In genomic region chr17:65101157-65101556, GRCm38 (mm10) we compare ENCODE assay signal across 18 mouse cellular contexts.
DNase-seq lines count a peak whose midpoint lies in the region; ATAC-seq and TF ChIP-seq lines count a peak whose summit lies in the region.
"Had no signal": no experiment of that assay in that cellular context is flagged by ENCODE, and none has a peak within 500 bp of the region (broad histone marks: within the 10 kb centered on the region; RNA-seq: fewer than 3 reads in every experiment).

No protein-coding gene starts in this region.

- no peak for DNase-seq in kidney, adult 9 months
- DNase-seq in embryo, embryonic 11 days = peak; percentile 5
- DNase-seq in heart, postnatal 4 days = peak; percentile 35
- DNase-seq in forebrain, postnatal 0 days = no peak
- no peak for DNase-seq in adrenal gland, adult (ENCODE audit: inconsistent age in 2 of 2, low spot score in 1 of 2)
- DNase-seq in urinary bladder, postnatal 36 days (ENCODE audit: low spot score in 2 of 2) = no peak
- DNase-seq: adrenal gland, adult 8-10 months; cerebellum, adult 8-10 months; kidney, adult 18-20 months; liver; lung, adult 18-20 months; lung, postnatal 4 days; midbrain, embryonic 14.5 days had no signal

- H3K4me1 ChIP-seq in kidney, embryonic 14.5 days (ENCODE audit: control insufficient read depth, insufficient read depth, low read length) = no peaks in the 10 kb centered on the region
- H3K4me1 ChIP-seq in heart, embryonic 12.5 days (replicated peaks) = peaks cover 16% of the 10 kb centered on the region
- H3K4me1 ChIP-seq in forebrain, postnatal 0 days (ENCODE audit: insufficient read depth) = no peaks in the 10 kb centered on the region

- no peak overlapping the region for H3K4me2 ChIP-seq in kidney, embryonic 14.5 days (replicated peaks; ENCODE audit: low read depth, low read length)
- H3K4me2 ChIP-seq in heart, embryonic 12.5 days = peak overlapping the region; percentile 49
- H3K4me2 ChIP-seq in forebrain, postnatal 0 days (ENCODE audit: low read depth) = no peak overlapping the region

- no peaks in the 10 kb centered on the region for H3K36me3 ChIP-seq in kidney, embryonic 14.5 days (ENCODE audit: control insufficient read depth, insufficient read depth, low read length)
- no peaks in the 10 kb centered on the region for H3K36me3 ChIP-seq in heart, embryonic 12.5 days
- H3K36me3 ChIP-seq in forebrain, postnatal 0 days (ENCODE audit: insufficient read depth) = no peaks in the 10 kb centered on the region
- H3K36me3 ChIP-seq: G1E had no signal

- no peak for TF ChIP-seq CTCF in forebrain, postnatal 0 days (IDR thresholded peaks at IDR 0.05; ENCODE audit: low read depth)

- ATAC-seq in kidney, embryonic 14.5 days (ENCODE audit: low FRiP score, low TSS enrichment) = peak; percentile 81
- ATAC-seq in heart, embryonic 12.5 days (ENCODE audit: insufficient number of reproducible peaks, low FRiP score) = peak; percentile 79; the same call in 1 of the 2 replicates
- ATAC-seq in forebrain, postnatal 0 days = no peak
- ATAC-seq: forebrain, embryonic 16.5 days; hindbrain, embryonic 16.5 days had no signal

- no peaks in the 10 kb centered on the region for H3K27me3 ChIP-seq in kidney, embryonic 14.5 days (ENCODE audit: control insufficient read depth, insufficient read depth, low read length)
- H3K27me3 ChIP-seq in heart, embryonic 12.5 days (replicated peaks) = no peaks in the 10 kb centered on the region
- H3K27me3 ChIP-seq in forebrain, postnatal 0 days (ENCODE audit: insufficient read depth, low read length) = no peaks in the 10 kb centered on the region

- no peak overlapping the region for H3K4me3 ChIP-seq in kidney, embryonic 14.5 days (ENCODE audit: low read length)
- H3K4me3 ChIP-seq in heart, embryonic 12.5 days = 0 out of 2 replicates have a peak overlapping the region, but pooled peaks have one; percentile 4
- no peak overlapping the region for H3K4me3 ChIP-seq in forebrain, postnatal 0 days (ENCODE audit: low read depth, low read length)

- H3K9ac ChIP-seq in kidney, embryonic 14.5 days (ENCODE audit: low read depth, low read length) = no peak overlapping the region
- no peak overlapping the region for H3K9ac ChIP-seq in heart, embryonic 12.5 days
- H3K9ac ChIP-seq in forebrain, postnatal 0 days = no peak overlapping the region

- 30% methylated on average over 6 of the region's 6 CpGs for WGBS in kidney, embryonic 14.5 days
- WGBS in heart, embryonic 12.5 days = 31% methylated on average over 6 of the region's 6 CpGs
- WGBS in forebrain, postnatal 0 days = 76% methylated on average over 6 of the region's 6 CpGs

- H3K9me3 ChIP-seq in kidney, embryonic 14.5 days (ENCODE audit: control insufficient read depth, low read length) = no peaks in the 10 kb centered on the region
- peaks cover 4% of the 10 kb centered on the region for H3K9me3 ChIP-seq in heart, embryonic 12.5 days (replicated peaks)
- no peaks in the 10 kb centered on the region for H3K9me3 ChIP-seq in forebrain, postnatal 0 days (ENCODE audit: low read length)

- H3K27ac ChIP-seq in kidney, embryonic 14.5 days (ENCODE audit: low read depth, low read length) = no peak overlapping the region
- H3K27ac ChIP-seq in heart, embryonic 12.5 days (ENCODE audit: poor library complexity, severe bottlenecking) = peak overlapping the region; percentile 95
- H3K27ac ChIP-seq in forebrain, postnatal 0 days (ENCODE audit: low read depth, low read length) = no peak overlapping the region

Comparison
In these comparisons a context has a peak if more than half of its experiments do, and no peak if none do; other contexts are left out.
1. DNase-seq: peak in embryo, embryonic 11 days (single experiment) and heart, postnatal 4 days (single experiment); none in kidney, adult 9 months (single experiment), forebrain, postnatal 0 days (single experiment), adrenal gland, adult (0 of 2) and urinary bladder, postnatal 36 days (0 of 2).